Mouse (Mus musculus) ES-Bruce4 (cell line): ENCODE results near the gene Ddx50. TPM values are rescaled to one million over a fixed set of nuclear protein-coding genes. Genes with fewer than 3 reads are reported as not detected.
A peak's percentile ranks its signal among the peaks of the same experiment; 100 is the strongest.
"Not testable (repeated sequence)": the region's sequence is repeated elsewhere in the genome, so short reads cannot be mapped to it uniquely, and the experiment has no call there.

ENCODE experiments used
- H3K27ac ChIP-seq: 2 replicates; pipeline ENCODE4 v1.5.1; 2012; ENCODE audit warnings: low read length, inconsistent platforms; ENCODE audit not compliant: insufficient read depth
- H3K27me3 ChIP-seq: 2 replicates; pipeline ENCODE4 v1.6.1; 2012; ENCODE audit warnings: mild to moderate bottlenecking, low read length, inconsistent platforms; ENCODE audit not compliant: control insufficient read depth, poor library complexity, insufficient read depth, severe bottlenecking
- H3K36me3 ChIP-seq: 2 replicates; pipeline ENCODE4 v1.6.1; 2012; ENCODE audit warnings: inconsistent platforms, mild to moderate bottlenecking, low read length, moderate library complexity; ENCODE audit not compliant: control insufficient read depth, poor library complexity, insufficient read depth, severe bottlenecking
- H3K4me1 ChIP-seq: one replicate; pipeline ENCODE4 v1.8.1; 2011; ENCODE audit warnings: low read length; ENCODE audit not compliant: control insufficient read depth, insufficient read depth
- H3K4me3 ChIP-seq: 2 replicates; pipeline ENCODE4 v1.5.1; 2011; ENCODE audit warnings: low read depth, mild to moderate bottlenecking, low read length
- H3K9ac ChIP-seq: 2 replicates; pipeline ENCODE4 v1.6.1; 2012; ENCODE audit warnings: low read depth, mild to moderate bottlenecking, inconsistent platforms; ENCODE audit not compliant: poor library complexity, severe bottlenecking
- H3K9me3 ChIP-seq: replicated peaks from 2 replicates; pipeline ENCODE4 v1.6.1; 2012; ENCODE audit warnings: mild to moderate bottlenecking, low read length, inconsistent platforms; ENCODE audit not compliant: control insufficient read depth, poor library complexity, insufficient read depth, severe bottlenecking
- CTCF ChIP-seq: IDR thresholded peaks from one replicate; pipeline ENCODE4 v1.8.1; 2011; ENCODE audit warnings: low read depth, low read length
- EP300 ChIP-seq: IDR thresholded peaks from 2 replicates; pipeline ENCODE4 v1.6.1; 2011; ENCODE audit warnings: low read depth, low read length; ENCODE audit not compliant: insufficient read depth
- POLR2A ChIP-seq: IDR thresholded peaks from one replicate; pipeline ENCODE4 v1.8.1; 2011; ENCODE audit warnings: low read length; ENCODE audit not compliant: insufficient read depth
- polyA plus RNA-seq: library from polyadenylated mRNA; stranded (reverse); fragments of >200 nt; gene quantifications from 2 replicates; pipeline ENCODE4 v1.2.4, GENCODE M21; 2011; ENCODE audit warnings: low read depth; ENCODE audit not compliant: missing spikeins, insufficient read depth, insufficient read length

Gene Ddx50
- polyA plus RNA-seq, 1 experiment = 115 TPM

GRCm38 (mm10) chr10:62603233-62604030, 47.6 kb downstream of the Ddx50 start:
- Histone ChIP-seq H3K27ac (peak overlapping the region; percentile 24), H3K4me3 (no peak overlapping the region), H3K4me1 (peaks cover 3% of the 10 kb centered on the region), H3K9me3 (peaks cover 3% of the 10 kb centered on the region; the same call in 1 of the 2 replicates), H3K27me3 (no peaks in the 10 kb centered on the region), H3K9ac (peak overlapping the region; percentile 90), H3K36me3 (peaks cover 5% of the 10 kb centered on the region)
- TF ChIP-seq EP300 = no peak
- no peak for TF ChIP-seq CTCF
- no peak for TF ChIP-seq POLR2A

- Histone ChIP-seq H3K36me3 (peaks cover 15% of the 10 kb centered on the region), H3K4me3 (peak within 1 kb of the TSS; percentile 93), H3K9ac (peak within 1 kb of the TSS; percentile 90), H3K27me3 (no peaks in the 10 kb centered on the region), H3K9me3 (no peaks in the 10 kb centered on the region), H3K4me1 (peaks cover 3% of the 10 kb centered on the region), H3K27ac (peak within 1 kb of the TSS; percentile 28)
- TF ChIP-seq EP300 (0 out of 2 replicates have a peak, but pooled peaks have one; percentile 52), POLR2A (peak; percentile 89), CTCF (no peak)
Observed at GRCm38 (mm10) chr10:62602177-62603040, 48.6 kb downstream of the Ddx50 start, which contains the start of gene Ddx21. Gene Ddx21 (minus strand): TSS chr10:62602281.

GRCm38 (mm10) chr10:62601833-62602176, 49.2 kb downstream of the Ddx50 start:
- peaks cover 20% of the 10 kb centered on the region for H3K36me3 ChIP-seq
- H3K9ac ChIP-seq = peak overlapping the region; percentile 90
- peaks cover 3% of the 10 kb centered on the region for H3K4me1 ChIP-seq
- peak overlapping the region; percentile 93 for H3K4me3 ChIP-seq
- no peak for TF ChIP-seq EP300
- TF ChIP-seq POLR2A = no peak
- no peak for TF ChIP-seq CTCF
- 0 out of 2 replicates have a peak overlapping the region, but pooled peaks have one; percentile 28 for H3K27ac ChIP-seq
- no peaks in the 10 kb centered on the region for H3K9me3 ChIP-seq
- no peaks in the 10 kb centered on the region for H3K27me3 ChIP-seq

GRCm38 (mm10) chr10:62601053-62601791, 49.8 kb downstream of the Ddx50 start:
- Histone ChIP-seq H3K4me3 (peak overlapping the region; percentile 90), H3K36me3 (peaks cover 22% of the 10 kb centered on the region), H3K4me1 (peaks cover 3% of the 10 kb centered on the region), H3K9ac (peak overlapping the region; percentile 90), H3K27ac (no peak overlapping the region), H3K9me3 (no peaks in the 10 kb centered on the region), H3K27me3 (no peaks in the 10 kb centered on the region)
- TF ChIP-seq EP300 (no peak), POLR2A (no peak)

- peaks cover 32% of the 10 kb centered on the region for H3K36me3 ChIP-seq
- TF ChIP-seq EP300 = no peak
- TF ChIP-seq CTCF = no peak
- no peak for TF ChIP-seq POLR2A
Observed at GRCm38 (mm10) chr10:62600056-62600455, 51.0 kb downstream of the Ddx50 start.

GRCm38 (mm10) chr10:62599311-62599710, 51.7 kb downstream of the Ddx50 start:
- not testable (repeated sequence) for H3K27ac ChIP-seq, H3K4me1 ChIP-seq, H3K9ac ChIP-seq, H3K4me3 ChIP-seq, H3K27me3 ChIP-seq, H3K9me3 ChIP-seq
- peaks cover 38% of the 10 kb centered on the region for H3K36me3 ChIP-seq

More at GRCm38 (mm10) chr10:62600056-62600455, 51.0 kb downstream of the Ddx50 start:
- peaks cover 3% of the 10 kb centered on the region for H3K4me1 ChIP-seq
- no peaks in the 10 kb centered on the region for H3K9me3 ChIP-seq
- H3K27me3 ChIP-seq = no peaks in the 10 kb centered on the region
- peak overlapping the region; percentile 90 for H3K9ac ChIP-seq
- H3K4me3 ChIP-seq = peak overlapping the region; percentile 28; the same call in 1 of the 2 replicates
- H3K27ac ChIP-seq = no peak overlapping the region
